Mouse (Mus musculus) ES-Bruce4 (cell line): ENCODE results near the gene Tex14.

Experiments
- CTCF ChIP-seq: IDR thresholded peaks from one replicate; pipeline ENCODE4 v1.8.1; 2011; ENCODE audit warnings: low read depth, low read length
- POLR2A ChIP-seq: IDR thresholded peaks from one replicate; pipeline ENCODE4 v1.8.1; 2011; ENCODE audit warnings: low read length; ENCODE audit not compliant: insufficient read depth

DNA sequence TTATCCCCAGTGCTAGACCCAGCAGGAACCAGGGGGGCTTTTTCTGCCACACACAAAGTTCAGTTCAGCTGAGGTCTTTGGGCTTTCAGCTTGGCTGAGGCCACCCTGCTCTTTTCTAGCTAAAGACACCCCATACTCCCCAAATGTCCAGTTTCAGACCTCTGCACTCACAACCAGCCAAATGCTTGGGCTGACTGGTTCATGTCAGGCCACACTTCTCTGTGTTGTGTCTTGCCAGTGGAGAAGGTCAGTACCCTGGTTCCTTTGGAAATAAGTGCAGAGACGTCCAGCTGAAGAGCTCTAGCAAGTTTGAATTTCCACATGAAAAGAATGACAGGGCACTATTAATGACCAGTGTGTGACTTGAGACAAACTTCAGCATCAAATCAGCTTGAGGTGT is 174.8 kb downstream of the Tex14 start:
- no peak for TF ChIP-seq CTCF
- no peak for TF ChIP-seq POLR2A
